Mouse (Mus musculus) heart, adult 2 months (tissue): ENCODE measurements around the gene Tiam1.

Experiments used
- CTCF ChIP-seq: fragments of 200-600 bp; IDR thresholded peaks from 2 replicates; pipeline ENCODE4 v1.8.1; 2022; ENCODE audit warnings: antibody characterized with exemption, mild to moderate bottlenecking, moderate library complexity
- EP300 ChIP-seq: fragments of 200-500 bp; IDR thresholded peaks from 2 replicates; pipeline ENCODE4 v1.6.1; 2011; ENCODE audit warnings: low read depth, low read length, control low read depth; ENCODE audit not compliant: insufficient read depth

GRCm38 (mm10) chr16:90040771-90041364, 102.7 kb downstream of the Tiam1 start:
- no peak for TF ChIP-seq EP300
- no peak for TF ChIP-seq CTCF
